Mouse (Mus musculus) forebrain, postnatal 0 days (tissue): ENCODE measurements around the gene Bnc2. TPM values are rescaled to one million over a fixed set of nuclear protein-coding genes. Genes with fewer than 3 reads are reported as not detected.

Experiments used
- ATAC-seq: fragments of 200-750 bp; cut with Nextera tagmentation; 2 replicates; pipeline ENCODE4 v1.8.0; 2017; ENCODE audit warnings: mild to moderate bottlenecking, moderate library complexity
- DNase-seq: peaks from one replicate; pipeline ENCODE4 v3.0.0-alpha.2; 2015
- H3K27ac ChIP-seq: fragments of 300-500 bp; sonication (generic); 2 replicates; pipeline ENCODE4 v1.5.1; 2014; ENCODE audit warnings: low read depth, mild to moderate bottlenecking, antibody characterized with exemption, low read length, moderate library complexity, mixed read lengths
- H3K27me3 ChIP-seq: fragments of 300-500 bp; sonication (generic); 2 replicates; pipeline ENCODE4 v1.6.1; 2014; ENCODE audit warnings: mild to moderate bottlenecking, low read length, mixed read lengths; ENCODE audit not compliant: insufficient read depth
- H3K36me3 ChIP-seq: fragments of 300-500 bp; sonication (generic); 2 replicates; pipeline ENCODE4 v1.6.1; 2014; ENCODE audit warnings: mild to moderate bottlenecking, moderate library complexity; ENCODE audit not compliant: insufficient read depth
- H3K4me1 ChIP-seq: fragments of 300-500 bp; sonication (generic); 2 replicates; pipeline ENCODE4 v1.6.1; 2014; ENCODE audit warnings: antibody characterized with exemption; ENCODE audit not compliant: insufficient read depth
- H3K4me2 ChIP-seq: fragments of 300-500 bp; sonication (generic); 2 replicates; pipeline ENCODE4 v1.6.1; 2014; ENCODE audit warnings: low read depth, mild to moderate bottlenecking, moderate library complexity
- H3K4me3 ChIP-seq: fragments of 300-500 bp; sonication (generic); 2 replicates; pipeline ENCODE4 v1.5.1; 2014; ENCODE audit warnings: low read depth, low read length, mixed read lengths
- H3K9ac ChIP-seq: fragments of 300-500 bp; sonication (generic); 2 replicates; pipeline ENCODE4 v1.6.1; 2014; ENCODE audit warnings: mild to moderate bottlenecking
- H3K9me3 ChIP-seq: fragments of 300-500 bp; sonication (generic); 2 replicates; pipeline ENCODE4 v1.6.1; 2016; ENCODE audit warnings: low read length
- CTCF ChIP-seq: sonication (generic); IDR thresholded peaks from 2 replicates; pipeline ENCODE4 v1.5.1; 2016; ENCODE audit warnings: antibody characterized with exemption, control low read depth, low read depth
- WGBS: fragments of 180-500 bp; shearing (Covaris S2); extraction: QIAGEN DNeasy Blood & Tissue Kit; methylation state at CpG from one replicate; pipeline ENCODE4 v1.1.7; 2014; 5-methylcytosine and 5-hydroxymethylcytosine counted together
- polyA plus RNA-seq: library from polyadenylated mRNA; unstranded; fragments of >200 nt; fragmentation: Nextera tagmentation; extraction: Ambion mirVana; gene quantifications from 2 replicates; pipeline ENCODE4 v1.2.1, GENCODE M21; 2015
- total RNA-seq: library from RNA; depleted of rRNA; stranded (reverse); fragments of >200 nt; gene quantifications from 2 replicates; pipeline ENCODE4 v1.2.3, GENCODE M21; 2014

Bnc2 gene
- total and polyA plus RNA-seq, 2 experiments from 2014 or later, result 2.0 to 11.6 TPM

- 53% methylated on average over 1 of the region's 1 CpGs for WGBS
- Histone ChIP-seq H3K4me3 (no peak overlapping the region), H3K27me3 (no peaks in the 10 kb centered on the region), H3K36me3 (no peaks in the 10 kb centered on the region), H3K9ac (no peak overlapping the region), H3K4me1 (no peaks in the 10 kb centered on the region), H3K9me3 (no peaks in the 10 kb centered on the region), H3K27ac (no peak overlapping the region), H3K4me2 (no peak overlapping the region)
- ATAC-seq (no peak), DNase-seq (no peak)
- no peak for TF ChIP-seq CTCF
Measured at GRCm38 (mm10) chr4:84357382-84357781, 317.7 kb downstream of the Bnc2 start.

GRCm38 (mm10) chr4:84356468-84357153, 318.5 kb downstream of the Bnc2 start:
- Histone ChIP-seq H3K4me3 (no peak overlapping the region), H3K27me3 (no peaks in the 10 kb centered on the region; the same call in 1 of the 2 replicates), H3K4me1 (no peaks in the 10 kb centered on the region), H3K9ac (no peak overlapping the region), H3K36me3 (no peaks in the 10 kb centered on the region), H3K4me2 (no peak overlapping the region), H3K9me3 (no peaks in the 10 kb centered on the region), H3K27ac (no peak overlapping the region)
- no peak for TF ChIP-seq CTCF
- ATAC-seq, result no peak
- DNase-seq, result no peak
- 30% methylated on average over 8 of the region's 8 CpGs for WGBS

DNA sequence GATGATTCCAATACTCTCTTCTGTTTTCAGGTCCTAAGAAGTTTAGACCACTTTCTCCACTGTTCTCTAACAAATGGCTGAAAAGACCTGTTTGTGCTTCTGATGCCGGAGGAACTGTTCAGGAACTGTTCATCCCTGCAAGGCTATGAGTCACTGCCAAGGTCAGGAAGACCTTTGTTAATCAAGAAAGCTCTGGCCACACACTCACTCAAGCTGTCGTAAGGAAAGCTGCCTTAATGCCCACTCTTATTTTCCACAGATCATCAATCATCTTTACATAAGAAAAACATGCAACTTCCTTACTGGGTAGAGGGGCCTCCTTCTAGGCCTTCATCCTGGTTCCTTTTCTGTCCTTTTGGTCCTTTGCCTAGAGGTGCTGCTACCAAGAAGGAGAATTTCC, 322.4 kb downstream of the Bnc2 start:
- 75% methylated on average over 2 of the region's 2 CpGs for WGBS
- no peaks in the 10 kb centered on the region for H3K4me1 ChIP-seq

DNA sequence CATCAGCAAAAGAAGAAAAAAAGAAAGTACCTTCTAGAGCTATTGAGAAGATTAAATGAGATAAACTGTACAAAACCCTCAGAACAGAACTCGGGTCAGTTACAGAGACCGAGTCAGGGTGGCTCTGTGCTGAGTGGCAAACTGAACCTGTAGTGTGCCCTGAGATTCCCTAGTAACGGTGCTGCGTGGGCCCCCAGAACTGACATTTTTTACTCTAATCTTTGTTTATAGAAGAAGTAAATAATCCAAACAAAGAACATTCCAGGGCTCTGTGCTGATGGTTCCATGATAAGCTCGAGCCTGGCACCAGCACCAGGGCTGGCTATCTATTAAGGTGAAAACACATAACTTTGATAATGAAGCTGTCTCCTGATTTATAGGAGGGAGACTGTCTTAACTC, 325.5 kb downstream of the Bnc2 start:
- WGBS, result 56% methylated on average over 5 of the region's 5 CpGs
- ATAC-seq (no peak), DNase-seq (no peak)
- Histone ChIP-seq H3K9ac (no peak overlapping the region), H3K4me1 (no peaks in the 10 kb centered on the region), H3K4me3 (no peak overlapping the region), H3K36me3 (no peaks in the 10 kb centered on the region), H3K4me2 (no peak overlapping the region), H3K9me3 (no peaks in the 10 kb centered on the region), H3K27ac (no peak overlapping the region), H3K27me3 (no peaks in the 10 kb centered on the region; the same call in 1 of the 2 replicates)
- no peak for TF ChIP-seq CTCF

More for the DNA sequence above, 322.4 kb downstream of the Bnc2 start:
- Histone ChIP-seq H3K36me3 (no peaks in the 10 kb centered on the region), H3K27me3 (no peaks in the 10 kb centered on the region; the same call in 1 of the 2 replicates), H3K9ac (no peak overlapping the region), H3K9me3 (no peaks in the 10 kb centered on the region), H3K4me2 (no peak overlapping the region), H3K27ac (no peak overlapping the region), H3K4me3 (no peak overlapping the region)
- ATAC-seq (no peak), DNase-seq (no peak)
- TF ChIP-seq CTCF, result no peak

GRCm38 (mm10) chr4:84339172-84339571, 335.9 kb downstream of the Bnc2 start:
- no peak overlapping the region for H3K4me3 ChIP-seq
- no peaks in the 10 kb centered on the region for H3K9me3 ChIP-seq
- DNase-seq, result no peak
- 61% methylated on average over 4 of the region's 4 CpGs for WGBS
- no peak for ATAC-seq
- no peaks in the 10 kb centered on the region for H3K27me3 ChIP-seq
- no peak overlapping the region for H3K27ac ChIP-seq
- no peak overlapping the region for H3K9ac ChIP-seq
- no peak overlapping the region for H3K4me2 ChIP-seq
- no peaks in the 10 kb centered on the region for H3K36me3 ChIP-seq
- TF ChIP-seq CTCF, result no peak
- no peaks in the 10 kb centered on the region for H3K4me1 ChIP-seq

GRCm38 (mm10) chr4:84331995-84332394, 343.1 kb downstream of the Bnc2 start:
- H3K27me3 ChIP-seq, result no peaks in the 10 kb centered on the region
- ATAC-seq (no peak), DNase-seq (no peak)
- no peaks in the 10 kb centered on the region for H3K36me3 ChIP-seq
- H3K4me1 ChIP-seq, result no peaks in the 10 kb centered on the region
- WGBS, result 62% methylated on average over 9 of the region's 9 CpGs
- no peaks in the 10 kb centered on the region for H3K9me3 ChIP-seq
- no peak for TF ChIP-seq CTCF
- no peak overlapping the region for H3K27ac ChIP-seq
- no peak overlapping the region for H3K4me2 ChIP-seq
- no peak overlapping the region for H3K4me3 ChIP-seq
- no peak overlapping the region for H3K9ac ChIP-seq

GRCm38 (mm10) chr4:84331450-84331849, 343.6 kb downstream of the Bnc2 start:
- no peak overlapping the region for H3K27ac ChIP-seq
- H3K9me3 ChIP-seq, result no peaks in the 10 kb centered on the region
- no peak overlapping the region for H3K4me2 ChIP-seq
- H3K4me1 ChIP-seq, result no peaks in the 10 kb centered on the region
- no peak overlapping the region for H3K9ac ChIP-seq
- DNase-seq, result peak; percentile 34
- no peak overlapping the region for H3K4me3 ChIP-seq
- ATAC-seq, result peak; percentile 60
- TF ChIP-seq CTCF, result no peak
- WGBS, result 47% methylated on average over 3 of the region's 3 CpGs
- H3K36me3 ChIP-seq, result no peaks in the 10 kb centered on the region
- no peaks in the 10 kb centered on the region for H3K27me3 ChIP-seq
